Mouse (Mus musculus) heart, postnatal 4 days (tissue): ENCODE data around the gene Ttc27. TPM values are rescaled to one million over a fixed set of nuclear protein-coding genes. Genes with fewer than 3 reads are reported as not detected.

Experiments used
- DNase-seq: peaks from one replicate; pipeline ENCODE4 v3.0.0; 2021
- total RNA-seq, 2 experiments: library from RNA; stranded (reverse); gene quantifications; 2 replicates each; pipeline ENCODE4 v1.2.3; 2021

Ttc27 gene
- total RNA-seq, 2 experiments from 2014 or later, result 22.5 to 23.6 TPM

DNA sequence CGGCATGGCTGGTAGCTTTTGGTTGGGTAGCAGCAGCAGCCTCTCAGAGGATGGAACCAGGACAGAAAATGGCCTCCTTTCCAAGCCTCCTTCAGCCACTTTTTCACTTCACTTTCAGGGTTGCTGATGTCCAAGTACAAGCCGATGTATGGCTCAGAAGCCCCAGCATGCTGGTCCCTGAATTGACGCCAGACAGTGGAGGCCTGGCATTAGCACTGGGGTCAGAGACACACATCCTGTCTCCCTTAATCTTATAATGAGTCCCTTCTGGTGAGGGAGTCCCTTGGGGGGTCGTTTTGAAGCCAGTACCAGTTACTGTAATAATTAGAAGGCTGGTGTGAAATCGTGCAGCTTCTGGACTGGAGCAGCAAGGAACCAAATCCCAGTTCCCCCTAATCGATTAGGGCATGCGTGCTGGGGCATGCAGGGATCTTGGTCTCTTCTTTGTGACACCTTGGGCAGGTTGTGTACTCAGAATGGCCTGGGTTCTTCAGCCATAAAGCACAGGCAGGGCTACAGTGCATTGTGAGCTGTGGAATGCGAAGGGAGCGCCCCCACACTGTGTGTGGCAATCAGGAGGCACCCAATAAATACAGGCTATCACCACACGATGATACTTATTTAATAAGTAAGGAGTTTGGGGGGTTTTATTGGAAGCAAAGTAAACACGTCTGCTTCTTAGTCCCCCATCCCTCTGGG, 171.5 kb downstream of the Ttc27 start:
- no peak for DNase-seq

DNA sequence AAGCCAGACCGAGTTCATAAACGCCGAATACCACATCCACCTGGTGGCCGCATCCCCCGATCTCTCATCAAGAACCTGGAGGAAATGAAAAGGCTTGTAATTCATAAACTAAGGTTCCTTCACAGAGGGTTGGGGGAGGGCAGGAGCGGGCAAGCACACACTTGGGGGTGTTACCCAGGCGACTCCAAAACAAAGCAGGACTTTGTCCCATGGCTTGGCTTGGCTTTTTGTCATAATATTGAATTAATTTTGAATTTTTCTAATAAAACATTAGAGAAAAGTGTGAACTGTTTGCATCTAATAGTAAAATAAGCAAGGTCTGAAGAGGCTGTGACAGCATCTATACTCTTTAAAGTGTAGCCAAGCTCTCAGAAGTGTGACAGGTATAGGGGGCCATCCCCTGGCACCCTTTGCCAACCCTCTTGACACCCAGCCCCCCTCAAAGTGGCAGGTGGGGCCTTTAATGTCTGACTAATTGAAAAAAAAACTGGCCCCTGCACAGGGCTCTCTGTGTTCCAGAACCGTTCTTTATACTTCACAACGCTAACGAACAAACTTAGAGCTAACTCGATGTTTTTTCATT, 172.1 kb downstream of the Ttc27 start:
- DNase-seq, result no peak

DNA sequence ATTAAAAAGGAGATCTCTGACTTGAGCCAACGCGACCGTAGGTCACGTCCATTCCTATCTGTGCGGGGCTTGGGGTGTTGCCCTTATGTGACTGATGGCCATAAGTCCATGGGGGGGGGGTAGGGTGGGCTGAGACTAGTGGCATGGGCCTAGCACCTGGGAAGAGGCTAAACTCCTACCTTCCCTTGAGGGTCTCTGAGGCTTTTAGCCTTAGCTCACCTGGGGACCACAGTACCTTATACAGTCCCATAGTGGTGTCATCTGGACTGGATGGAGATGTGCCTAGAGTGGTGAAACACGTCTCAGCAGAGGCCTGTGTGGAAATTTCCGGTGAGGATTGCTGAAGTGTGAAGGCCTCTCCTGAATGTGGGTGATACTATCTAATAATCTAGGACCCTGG, 184.9 kb downstream of the Ttc27 start:
- no peak for DNase-seq

DNA sequence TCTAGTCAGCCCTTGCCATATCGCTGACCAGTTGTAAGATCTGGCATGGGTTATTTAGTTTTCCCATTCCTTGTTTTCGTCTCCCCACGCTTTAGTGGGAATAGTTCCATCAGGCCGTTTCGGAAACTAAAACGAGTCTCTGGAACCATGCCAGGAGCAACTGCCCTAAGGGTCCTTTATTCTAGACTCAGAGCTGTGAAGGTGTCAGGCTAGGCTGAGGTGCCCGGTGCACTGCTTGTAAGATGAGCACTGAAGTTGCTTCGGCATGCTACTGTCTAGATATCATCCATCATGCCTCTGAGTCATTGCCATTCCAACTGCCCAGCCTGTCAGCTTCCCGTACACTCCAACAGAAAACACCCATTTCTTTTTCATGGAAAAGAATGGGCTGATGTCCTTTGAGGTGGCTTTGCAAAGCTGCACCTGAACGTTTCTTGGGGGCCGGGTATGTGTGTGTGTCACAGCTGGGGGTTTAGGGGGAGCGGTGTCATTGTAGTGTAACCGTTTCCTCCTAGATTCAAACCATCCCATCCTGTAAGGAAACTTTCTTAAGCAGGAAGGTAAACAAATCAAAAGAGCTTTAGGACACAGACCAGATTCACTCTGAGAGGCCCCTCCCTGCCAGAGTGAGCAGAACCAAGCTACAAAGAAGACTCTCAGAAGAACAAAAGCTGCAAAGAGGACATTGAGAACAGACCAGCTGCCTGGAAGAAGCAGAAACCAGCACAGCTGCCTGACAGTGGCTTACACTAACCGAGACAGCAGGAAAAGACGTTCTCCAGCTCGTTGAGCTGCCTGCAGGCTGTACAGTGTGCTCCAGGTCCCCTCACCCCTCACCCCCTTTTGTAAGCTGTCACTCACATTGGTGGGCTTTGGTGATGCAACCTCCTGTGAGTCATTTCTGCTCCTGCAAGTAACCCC, 186.1 kb downstream of the Ttc27 start:
- DNase-seq, result no peak

DNA sequence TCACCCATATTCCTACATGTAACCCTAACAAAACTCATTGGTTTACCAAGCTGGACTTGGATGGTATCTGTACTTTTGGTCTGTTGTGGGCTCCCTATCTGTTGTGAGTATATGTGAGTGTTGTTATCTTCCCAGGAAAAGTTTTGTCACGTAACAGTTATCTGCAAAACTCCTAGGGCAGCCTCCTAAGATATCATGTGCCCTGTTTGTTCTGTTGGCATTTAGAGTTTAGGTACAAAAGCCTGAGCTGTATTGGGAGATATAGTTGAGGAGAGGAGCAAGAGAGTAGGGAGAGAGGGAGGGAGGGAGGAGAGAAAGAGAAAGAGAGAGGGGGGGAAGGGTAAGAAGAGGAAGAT, 186.8 kb downstream of the Ttc27 start:
- no peak for DNase-seq

DNA sequence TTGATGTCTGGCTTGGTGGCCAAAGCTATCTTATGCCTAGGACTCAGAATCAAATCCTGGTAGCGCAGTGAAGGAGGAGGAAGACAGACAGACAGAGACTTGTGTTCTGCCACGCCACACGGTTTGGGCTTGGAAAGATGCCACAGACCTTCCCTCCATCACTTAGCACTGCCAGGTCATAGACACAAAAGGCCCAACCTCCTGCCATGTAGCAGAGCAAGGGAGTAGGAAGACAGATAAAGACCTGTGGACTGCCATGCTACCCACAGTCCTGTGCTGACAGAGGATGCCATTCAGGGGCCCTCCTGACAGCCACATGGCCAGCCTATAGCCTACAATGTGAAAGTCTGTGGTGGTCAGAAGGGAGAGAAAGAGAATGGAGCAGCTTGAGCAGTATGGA, 187.4 kb downstream of the Ttc27 start:
- DNase-seq, result no peak

DNA sequence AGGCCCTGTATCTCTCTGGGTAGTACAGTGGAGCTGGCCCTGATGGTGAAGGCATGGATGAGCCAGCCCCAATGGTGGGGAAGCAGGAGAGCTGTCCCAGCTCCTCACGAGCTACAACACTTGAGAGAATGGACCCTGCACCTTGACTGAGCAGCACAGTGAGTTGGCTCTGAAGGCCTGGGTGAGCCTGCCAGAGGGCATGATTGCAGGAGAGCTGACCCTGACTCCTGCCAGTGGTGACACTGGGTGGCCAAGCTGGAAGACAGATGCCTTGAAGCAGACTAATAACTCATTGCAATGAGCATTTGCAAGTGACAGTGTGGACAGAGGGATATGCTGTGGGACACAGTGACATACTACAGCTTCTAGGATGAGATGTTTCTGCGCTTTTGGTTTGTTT, 195.5 kb downstream of the Ttc27 start:
- DNase-seq, result no peak

Other genes starting within 250 kb of the Ttc27 start
- 10 to 100 TPM; 59.7 to 60.5 TPM for gene Yipf4, start 228.2 kb upstream of the Ttc27 start, total RNA-seq
- gene Birc6, start 189.4 kb upstream of the Ttc27 start, total RNA-seq, result 100 to 1,000 TPM; 110 to 119 TPM